Mouse (Mus musculus): ENCODE measurements at regions not wholly inside any gene's neighbourhood (a gene's known extent, or its start where the extent isn't known, plus 50 kb on each side); places are given as distances from the start of the nearest gene placed in this dataset.

GRCm38 (mm10) chr7:40388152-40388551, 510.0 kb upstream of the Vstm2b start:
- no peak for DNase-seq
- Histone ChIP-seq H3K27me3 (ENCODE audit: control insufficient read depth, insufficient read depth, low read length) (no peaks in the 10 kb centered on the region), H3K4me3 (replicated peaks; ENCODE audit: insufficient read depth, low read depth, low read length) (no peak overlapping the region), H3K27ac (ENCODE audit: insufficient read depth, low read length) (no peak overlapping the region), H3K4me1 (ENCODE audit: control insufficient read depth, insufficient read depth, low read length) (no peaks in the 10 kb centered on the region)
- WGBS, result 87% methylated on average over 5 of the region's 5 CpGs
- TF ChIP-seq POLR2A (IDR thresholded peaks at IDR 0.05; ENCODE audit: borderline replicate concordance, insufficient read depth, low read length) (no peak), CTCF (IDR thresholded peaks at IDR 0.05; ENCODE audit: borderline replicate concordance, insufficient read depth, low read depth, low read length) (no peak)

DNA sequence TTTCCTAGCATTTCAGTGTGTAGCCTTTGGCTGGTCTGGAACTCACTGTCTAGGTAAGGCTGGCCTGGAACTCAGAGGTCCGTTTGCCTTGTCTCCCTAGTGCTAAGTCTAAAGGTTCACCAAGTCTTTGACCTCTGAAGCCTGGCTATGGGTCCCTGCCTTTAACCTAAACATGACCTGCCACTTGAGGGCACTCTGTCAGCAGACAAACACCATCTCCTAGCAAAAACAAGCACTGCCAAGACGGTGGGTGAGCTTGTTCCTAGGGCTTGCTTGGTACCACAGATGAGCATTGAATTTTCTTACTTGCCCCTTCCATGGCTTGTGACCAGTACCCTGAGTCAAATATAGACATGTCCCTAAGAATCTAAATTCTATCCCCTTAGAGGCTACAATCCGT, 508.3 kb upstream of the Vstm2b start:
- Histone ChIP-seq H3K27ac (ENCODE audit: insufficient read depth, low read length) (no peak overlapping the region), H3K27me3 (ENCODE audit: control insufficient read depth, insufficient read depth, low read length) (no peaks in the 10 kb centered on the region), H3K4me3 (replicated peaks; ENCODE audit: insufficient read depth, low read depth, low read length) (no peak overlapping the region), H3K4me1 (ENCODE audit: control insufficient read depth, insufficient read depth, low read length) (no peaks in the 10 kb centered on the region)
- DNase-seq, result no peak
- 34% methylated on average over 3 of the region's 3 CpGs for WGBS
- TF ChIP-seq CTCF (IDR thresholded peaks at IDR 0.05; ENCODE audit: borderline replicate concordance, insufficient read depth, low read depth, low read length) (no peak), POLR2A (IDR thresholded peaks at IDR 0.05; ENCODE audit: borderline replicate concordance, insufficient read depth, low read length) (no peak)

GRCm38 (mm10) chr7:40390927-40391326, 507.2 kb upstream of the Vstm2b start:
- no peak overlapping the region for H3K27ac ChIP-seq (ENCODE audit: insufficient read depth, low read length)
- no peak for TF ChIP-seq CTCF (IDR thresholded peaks at IDR 0.05; ENCODE audit: borderline replicate concordance, insufficient read depth, low read depth, low read length)
- TF ChIP-seq POLR2A (IDR thresholded peaks at IDR 0.05; ENCODE audit: borderline replicate concordance, insufficient read depth, low read length), result no peak
- 9% methylated on average over 3 of the region's 3 CpGs for WGBS
- no peaks in the 10 kb centered on the region for H3K4me1 ChIP-seq (ENCODE audit: control insufficient read depth, insufficient read depth, low read length)
- no peaks in the 10 kb centered on the region for H3K27me3 ChIP-seq (ENCODE audit: control insufficient read depth, insufficient read depth, low read length)
- no peak overlapping the region for H3K4me3 ChIP-seq (replicated peaks; ENCODE audit: insufficient read depth, low read depth, low read length)
- DNase-seq, result no peak

- no peak for TF ChIP-seq CTCF (IDR thresholded peaks at IDR 0.05; ENCODE audit: borderline replicate concordance, insufficient read depth, low read depth, low read length)
- no peak for TF ChIP-seq POLR2A (IDR thresholded peaks at IDR 0.05; ENCODE audit: borderline replicate concordance, insufficient read depth, low read length)
- WGBS, result 36% methylated on average over 3 of the region's 3 CpGs
- DNase-seq, result no peak
- no peak overlapping the region for H3K4me3 ChIP-seq (replicated peaks; ENCODE audit: insufficient read depth, low read depth, low read length)
- no peak overlapping the region for H3K27ac ChIP-seq (ENCODE audit: insufficient read depth, low read length)
- H3K27me3 ChIP-seq (ENCODE audit: control insufficient read depth, insufficient read depth, low read length), result no peaks in the 10 kb centered on the region
- no peaks in the 10 kb centered on the region for H3K4me1 ChIP-seq (ENCODE audit: control insufficient read depth, insufficient read depth, low read length)
Observed at GRCm38 (mm10) chr7:40391626-40392025, 506.5 kb upstream of the Vstm2b start.

DNA sequence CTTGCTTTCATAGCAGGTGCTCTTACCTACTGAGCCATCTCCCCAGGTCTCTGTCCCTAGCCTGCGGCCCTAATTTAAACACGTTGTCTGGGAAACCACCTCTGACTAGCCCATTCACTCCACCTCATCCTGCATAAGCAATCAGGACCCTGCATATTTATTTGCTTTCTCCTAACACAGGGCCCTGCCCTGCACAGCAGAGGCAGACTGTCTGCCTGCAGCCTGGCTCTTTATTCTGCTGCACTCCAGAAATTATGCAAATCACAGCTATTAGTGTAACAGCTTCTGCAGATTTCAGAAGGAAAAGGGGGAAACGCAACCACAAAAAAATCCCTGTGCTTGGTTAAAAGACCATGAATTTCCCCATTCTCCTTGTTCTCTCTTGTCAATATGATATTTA, 505.9 kb upstream of the Vstm2b start:
- 18% methylated on average over 3 of the region's 3 CpGs for WGBS
- H3K4me3 ChIP-seq (replicated peaks; ENCODE audit: insufficient read depth, low read depth, low read length), result no peak overlapping the region
- DNase-seq, result no peak
- H3K27me3 ChIP-seq (ENCODE audit: control insufficient read depth, insufficient read depth, low read length), result no peaks in the 10 kb centered on the region
- H3K4me1 ChIP-seq (ENCODE audit: control insufficient read depth, insufficient read depth, low read length), result no peaks in the 10 kb centered on the region
- no peak overlapping the region for H3K27ac ChIP-seq (ENCODE audit: insufficient read depth, low read length)
- no peak for TF ChIP-seq POLR2A (IDR thresholded peaks at IDR 0.05; ENCODE audit: borderline replicate concordance, insufficient read depth, low read length)
- TF ChIP-seq CTCF (IDR thresholded peaks at IDR 0.05; ENCODE audit: borderline replicate concordance, insufficient read depth, low read depth, low read length), result no peak

GRCm38 (mm10) chr7:40392699-40393098, 505.4 kb upstream of the Vstm2b start:
- DNase-seq, result no peak
- H3K27ac ChIP-seq (ENCODE audit: insufficient read depth, low read length), result no peak overlapping the region
- H3K4me1 ChIP-seq (ENCODE audit: control insufficient read depth, insufficient read depth, low read length), result no peaks in the 10 kb centered on the region
- no peaks in the 10 kb centered on the region for H3K27me3 ChIP-seq (ENCODE audit: control insufficient read depth, insufficient read depth, low read length)
- H3K4me3 ChIP-seq (replicated peaks; ENCODE audit: insufficient read depth, low read depth, low read length), result no peak overlapping the region
- 65% methylated on average over 1 of the region's 1 CpGs for WGBS
- no peak for TF ChIP-seq CTCF (IDR thresholded peaks at IDR 0.05; ENCODE audit: borderline replicate concordance, insufficient read depth, low read depth, low read length)
- TF ChIP-seq POLR2A (IDR thresholded peaks at IDR 0.05; ENCODE audit: borderline replicate concordance, insufficient read depth, low read length), result no peak

DNA sequence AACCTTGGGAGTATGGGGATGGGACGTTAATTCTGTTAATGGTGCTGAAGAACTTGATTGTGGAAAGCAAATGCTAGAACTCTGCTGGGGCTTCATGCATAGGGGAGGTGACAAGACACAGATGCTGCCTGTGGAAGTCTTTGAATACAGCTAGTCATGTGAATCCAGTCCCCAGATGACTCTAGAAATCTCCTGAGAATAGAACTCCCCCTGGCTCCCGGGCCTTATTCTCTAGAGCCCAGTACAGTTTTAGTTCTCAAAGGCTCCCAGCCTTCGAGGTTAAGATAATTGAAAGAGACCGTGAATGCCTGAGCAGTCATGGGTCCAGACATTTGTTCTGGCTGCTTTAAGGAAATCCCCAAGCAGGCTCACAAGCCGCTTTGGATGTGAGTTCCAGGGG, 499.9 kb upstream of the Vstm2b start:
- Histone ChIP-seq H3K4me3 (replicated peaks; ENCODE audit: insufficient read depth, low read depth, low read length) (no peak overlapping the region), H3K27me3 (ENCODE audit: control insufficient read depth, insufficient read depth, low read length) (no peaks in the 10 kb centered on the region), H3K27ac (ENCODE audit: insufficient read depth, low read length) (no peak overlapping the region), H3K4me1 (ENCODE audit: control insufficient read depth, insufficient read depth, low read length) (no peaks in the 10 kb centered on the region)
- no peak for TF ChIP-seq POLR2A (IDR thresholded peaks at IDR 0.05; ENCODE audit: borderline replicate concordance, insufficient read depth, low read length)
- TF ChIP-seq CTCF (IDR thresholded peaks at IDR 0.05; ENCODE audit: borderline replicate concordance, insufficient read depth, low read depth, low read length), result no peak
- 37% methylated on average over 5 of the region's 5 CpGs for WGBS
- no peak for DNase-seq

GRCm38 (mm10) chr7:40419332-40419731, 478.8 kb upstream of the Vstm2b start:
- 72% methylated on average over 2 of the region's 2 CpGs for WGBS
- H3K4me3 ChIP-seq (replicated peaks; ENCODE audit: insufficient read depth, low read depth, low read length), result no peak overlapping the region
- no peaks in the 10 kb centered on the region; the same call in 1 of the 2 replicates for H3K4me1 ChIP-seq (ENCODE audit: control insufficient read depth, insufficient read depth, low read length)
- H3K27ac ChIP-seq (ENCODE audit: insufficient read depth, low read length), result no peak overlapping the region
- no peak for TF ChIP-seq POLR2A (IDR thresholded peaks at IDR 0.05; ENCODE audit: borderline replicate concordance, insufficient read depth, low read length)
- no peak for TF ChIP-seq CTCF (IDR thresholded peaks at IDR 0.05; ENCODE audit: borderline replicate concordance, insufficient read depth, low read depth, low read length)
- no peak for DNase-seq
- H3K27me3 ChIP-seq (ENCODE audit: control insufficient read depth, insufficient read depth, low read length), result no peaks in the 10 kb centered on the region

Data from cerebellum, adult 2 months (tissue).